Mouse (Mus musculus): ENCODE data around the gene Uba1.
"Not testable (repeated sequence)": the region's sequence is repeated elsewhere in the genome, so short reads cannot be mapped to it uniquely, and the experiment has no call there.

Gene Uba1

GRCm38 (mm10) chrX:20728681-20729080, 70.6 kb downstream of the Uba1 start:
- no peak for DNase-seq (ENCODE audit: low spot score)

GRCm38 (mm10) chrX:20730048-20730447, 71.9 kb downstream of the Uba1 start:
- DNase-seq (ENCODE audit: low spot score): not testable (repeated sequence)
